Mouse (Mus musculus) fat pad, adult 2 months (tissue): ENCODE results near the gene Cyp4f14.
A peak's percentile ranks its signal among the peaks of the same experiment; 100 is the strongest.

ENCODE experiments used
- DNase-seq: peaks from one replicate; pipeline ENCODE4 v3.0.0-alpha.2; 2011; ENCODE audit warnings: low read depth, low spot score; ENCODE audit errors: extremely low read depth

The Cyp4f14 gene

DNA sequence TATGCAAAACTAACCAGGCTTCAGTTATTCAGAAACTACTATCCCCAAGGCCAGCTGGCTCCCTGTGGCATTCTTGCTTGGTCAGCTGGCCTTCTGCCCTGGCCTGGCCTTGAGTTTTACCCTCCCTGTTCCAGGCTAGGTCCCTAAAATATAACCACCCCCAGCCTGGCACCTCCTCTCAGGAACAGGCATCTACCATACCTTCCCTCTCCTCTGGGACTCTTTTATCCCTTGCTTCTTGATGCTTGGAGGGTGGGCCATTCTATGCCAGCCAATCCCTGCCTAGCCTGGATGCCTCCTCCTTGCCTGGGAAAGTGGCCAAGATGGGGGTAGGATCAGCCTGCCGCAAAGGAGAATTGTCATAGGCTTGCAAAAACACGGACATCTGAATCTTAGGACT, at the start of gene Cyp4f14:
Gene Cyp4f14 (minus strand): TSS at position 212 of the 400 bp plus-strand sequence.
- no peak for DNase-seq

DNA sequence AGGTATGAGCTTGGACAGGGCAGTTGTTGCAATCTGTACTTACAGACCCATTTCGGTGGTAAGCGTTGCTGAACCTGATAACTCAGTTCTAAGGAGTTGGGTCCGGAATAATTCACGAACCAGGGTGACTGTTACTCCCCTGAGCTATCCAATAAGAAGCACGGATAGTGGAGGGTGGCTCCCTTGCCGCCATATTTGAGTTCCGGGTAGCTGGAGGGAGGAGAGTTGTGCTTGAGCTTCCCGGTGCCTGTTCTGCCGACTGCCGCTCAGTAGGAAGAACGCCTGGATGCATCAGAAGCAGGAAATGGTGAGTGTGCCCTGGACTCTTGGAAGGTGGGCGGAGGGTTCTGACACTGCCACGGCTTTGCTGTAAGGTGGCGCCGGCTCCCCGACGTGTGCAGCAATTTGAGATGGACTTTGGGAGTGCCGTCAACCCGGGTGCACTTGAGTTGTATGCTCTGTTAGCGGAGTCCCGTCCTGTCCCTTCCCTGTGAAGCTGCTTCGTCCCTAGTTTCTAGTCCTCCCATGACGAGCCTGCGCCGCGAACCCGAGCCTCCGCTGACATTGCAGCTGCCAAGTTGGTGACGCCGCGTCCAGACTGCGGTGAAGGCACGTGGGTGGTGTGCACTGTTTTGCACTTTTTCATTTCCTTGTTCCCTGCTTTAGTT, 48.6 kb upstream of the Cyp4f14 start, which contains the start of gene Zfp472:
Gene Zfp472 (plus strand): TSS at position 192 of the 668 bp plus-strand sequence.
- DNase-seq: peak; percentile 55

DNA sequence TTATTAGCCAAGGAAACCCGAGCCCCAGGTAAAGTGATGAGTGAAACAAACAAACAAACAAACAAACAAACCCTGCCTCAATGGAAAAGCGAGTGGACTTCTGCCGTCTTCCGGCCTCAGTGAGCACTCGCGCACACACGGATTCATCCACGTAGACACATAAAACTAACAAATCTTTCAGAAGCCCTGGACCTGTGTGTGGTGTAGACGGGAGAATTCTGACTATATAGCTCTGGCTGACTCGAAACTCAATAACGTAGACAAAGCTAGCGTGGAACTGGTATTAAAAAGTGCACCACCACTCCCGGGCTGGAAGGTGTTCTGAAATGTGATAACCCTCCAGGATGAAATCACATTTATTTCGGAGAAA, 48.1 kb upstream of the Cyp4f14 start:
- no peak for DNase-seq

DNA sequence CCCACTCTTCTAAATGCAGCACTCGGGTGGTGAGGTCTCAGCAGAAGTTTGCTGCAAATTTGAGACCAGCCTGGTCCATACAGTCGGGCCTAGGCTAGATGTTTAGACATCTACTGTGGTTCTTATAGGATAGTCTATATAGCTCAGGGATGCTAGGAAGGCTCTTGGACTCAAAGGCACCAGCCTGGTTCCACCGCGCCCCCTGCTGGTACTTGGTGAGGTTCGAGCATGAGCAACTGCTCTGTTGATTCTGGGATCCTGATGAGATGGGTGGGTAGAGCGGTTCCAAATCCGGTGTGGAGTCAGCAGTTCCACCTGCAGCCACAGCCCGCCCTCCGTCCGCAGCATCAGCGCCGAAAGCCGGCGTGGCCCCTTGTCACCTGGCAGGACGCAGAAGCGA, 34.3 kb upstream of the Cyp4f14 start:
- DNase-seq: no peak

DNA sequence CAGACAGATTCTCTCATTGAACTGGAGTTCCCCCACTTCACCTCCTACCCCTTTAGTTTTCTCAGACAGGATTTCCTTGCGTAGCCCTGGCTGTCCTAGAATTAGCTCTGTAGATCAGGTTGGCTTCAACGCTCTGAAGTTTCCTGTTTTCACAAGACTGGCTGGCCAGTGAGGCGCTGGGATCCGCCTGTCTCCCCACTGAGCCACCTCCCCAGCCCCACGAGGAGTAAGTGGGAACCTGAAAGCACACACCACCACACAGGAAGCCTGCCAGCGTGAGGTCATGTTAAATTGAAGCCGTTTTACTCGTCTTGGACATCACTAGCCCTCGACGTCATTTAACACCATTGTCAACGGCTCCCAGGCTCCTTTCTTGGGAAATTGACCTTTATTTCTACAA, 33.9 kb upstream of the Cyp4f14 start:
- no peak for DNase-seq

DNA sequence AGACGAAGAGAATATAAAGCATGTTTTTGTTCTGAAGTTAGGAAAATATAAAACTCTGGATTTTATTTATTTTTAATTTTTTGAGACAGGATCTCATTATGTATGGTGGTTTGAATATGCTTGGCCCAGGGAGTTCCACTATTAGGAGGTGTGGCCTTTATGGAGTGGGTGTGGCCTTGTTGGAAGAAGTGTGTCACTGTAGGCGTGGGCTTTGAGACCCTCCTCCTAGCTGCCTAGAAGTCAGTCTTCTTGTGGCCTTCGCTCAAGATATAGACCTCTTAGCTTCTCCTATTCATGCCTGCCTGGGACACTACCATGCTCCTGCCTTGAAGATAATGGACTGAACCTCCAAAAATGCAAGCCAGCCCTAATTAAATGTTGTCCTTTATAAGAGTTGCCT, 33.0 kb upstream of the Cyp4f14 start:
- no peak for DNase-seq

DNA sequence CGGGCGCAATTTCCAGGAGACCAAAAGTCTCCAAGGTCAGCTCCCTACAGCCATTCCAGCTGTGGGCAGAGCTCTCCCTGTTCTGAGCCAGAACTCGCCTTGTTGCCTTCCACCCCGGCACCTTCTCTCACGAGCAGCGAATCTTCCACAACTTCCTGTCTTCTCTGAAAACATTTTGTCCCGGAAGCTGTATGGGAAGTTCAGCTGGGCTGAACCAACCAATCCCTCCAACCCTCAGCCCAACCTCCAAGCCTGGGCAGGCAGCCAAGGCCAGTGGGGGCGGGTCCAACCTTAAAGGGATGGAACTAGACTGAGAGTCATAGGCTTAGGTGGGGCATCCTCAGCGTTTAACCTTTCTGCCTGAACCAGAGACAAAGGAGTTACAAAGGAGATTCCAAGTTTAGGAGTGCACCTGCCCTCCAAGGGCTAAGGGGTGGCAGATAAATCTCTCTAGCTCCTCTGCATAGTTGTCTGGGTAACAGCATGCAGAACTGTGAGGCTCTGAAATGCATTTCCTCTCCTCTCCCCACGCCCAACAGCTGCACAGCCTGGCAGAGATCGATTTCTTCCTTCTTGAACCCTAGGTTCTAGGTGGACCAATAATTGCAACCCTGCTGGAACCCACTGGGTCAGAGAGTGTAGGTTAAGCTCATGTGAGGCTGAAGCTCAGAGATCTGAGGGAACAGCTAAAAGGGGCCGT, 30.2 kb upstream of the Cyp4f14 start, which contains the start of gene Cyp4f13:
Gene Cyp4f13 (minus strand): TSS at position 188 of the 700 bp plus-strand sequence.
- peak; percentile 37 for DNase-seq

DNA sequence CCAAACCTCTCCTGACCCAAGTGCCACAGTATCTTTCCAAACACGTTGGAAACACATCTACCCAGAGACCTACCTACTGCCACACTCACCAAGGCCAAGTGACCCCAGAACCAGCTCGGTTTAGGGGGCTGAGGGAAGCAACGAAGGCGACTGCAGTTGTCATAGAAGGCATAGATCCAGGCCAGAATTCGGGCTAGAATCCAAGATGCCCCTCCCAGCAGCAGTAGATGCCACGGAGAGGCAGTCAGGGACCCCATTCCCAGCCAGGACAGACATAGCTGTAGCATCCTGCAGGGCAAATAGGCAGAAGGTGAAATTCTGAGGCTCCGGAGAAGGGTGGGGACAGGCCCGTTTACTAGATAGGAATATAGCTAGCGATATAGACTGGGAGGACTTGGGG, 29.6 kb upstream of the Cyp4f14 start:
- DNase-seq: no peak

DNA sequence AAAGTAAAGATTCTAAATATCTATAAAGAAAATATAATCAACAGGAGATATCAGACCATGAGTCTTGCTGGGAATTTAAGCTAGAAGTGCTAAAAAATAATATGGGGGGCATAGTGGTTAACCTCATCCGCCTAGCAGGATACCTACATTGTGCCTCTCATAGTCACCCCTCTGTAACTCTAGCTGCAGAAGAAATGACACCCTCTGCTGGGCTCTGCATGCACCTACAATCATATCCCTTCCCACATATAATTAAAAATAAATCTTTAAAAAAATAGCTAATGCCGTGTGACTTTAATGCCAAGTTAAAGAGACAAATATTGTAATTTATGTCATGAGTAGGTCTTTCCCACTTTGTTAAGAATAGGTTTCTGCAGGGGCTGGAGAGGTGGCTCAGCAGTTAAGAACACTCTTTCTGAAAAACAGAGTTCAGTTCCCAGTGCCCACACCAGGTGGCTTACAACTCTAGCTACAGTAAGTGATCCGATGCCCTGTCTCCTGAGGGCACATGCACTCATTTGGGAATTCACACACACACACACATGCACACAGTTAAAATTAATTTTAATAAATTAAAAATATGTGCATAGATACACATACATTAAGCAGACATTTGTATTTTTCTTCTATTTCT, 27.4 kb upstream of the Cyp4f14 start:
- DNase-seq: no peak

DNA sequence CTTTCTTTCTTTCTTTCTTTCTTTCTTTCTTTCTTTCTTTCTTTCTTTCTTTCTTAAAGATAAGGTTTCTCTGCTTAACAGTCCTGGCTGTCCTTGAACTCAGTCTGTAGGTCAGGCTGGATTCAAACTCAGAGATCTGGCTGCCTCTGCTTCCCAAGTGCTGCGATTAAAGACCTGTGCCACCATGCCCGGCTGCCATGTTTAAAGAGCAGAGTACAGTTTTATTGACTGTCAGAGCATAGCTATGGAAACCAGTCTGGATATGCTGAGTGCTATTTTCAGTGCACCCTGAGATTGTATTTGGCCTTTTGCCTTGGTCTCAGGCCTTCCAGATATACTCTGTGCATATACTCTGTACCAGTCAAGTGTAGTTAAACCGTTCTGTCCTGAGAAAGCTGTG, 26.5 kb upstream of the Cyp4f14 start:
- no peak for DNase-seq

DNA sequence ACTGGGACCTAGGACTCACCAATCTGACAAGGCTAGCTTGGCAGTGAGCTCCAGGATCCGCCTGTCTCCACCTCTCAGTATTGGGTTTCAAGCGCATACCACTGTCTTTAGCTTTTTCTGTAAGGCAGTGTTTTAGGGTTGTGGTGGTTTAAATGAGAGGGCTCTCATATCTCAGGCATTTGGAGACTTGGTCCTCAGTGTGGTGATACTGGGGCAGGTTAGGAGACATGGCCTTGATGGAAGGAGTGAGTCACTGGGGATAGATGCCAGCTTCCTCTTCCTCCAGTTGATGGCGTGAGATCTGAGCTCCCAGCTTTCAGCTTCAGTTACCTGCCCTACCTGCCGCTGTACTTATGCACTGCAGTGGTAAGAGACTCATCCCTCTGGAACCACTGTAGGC, 22.7 kb upstream of the Cyp4f14 start:
- DNase-seq: no peak

DNA sequence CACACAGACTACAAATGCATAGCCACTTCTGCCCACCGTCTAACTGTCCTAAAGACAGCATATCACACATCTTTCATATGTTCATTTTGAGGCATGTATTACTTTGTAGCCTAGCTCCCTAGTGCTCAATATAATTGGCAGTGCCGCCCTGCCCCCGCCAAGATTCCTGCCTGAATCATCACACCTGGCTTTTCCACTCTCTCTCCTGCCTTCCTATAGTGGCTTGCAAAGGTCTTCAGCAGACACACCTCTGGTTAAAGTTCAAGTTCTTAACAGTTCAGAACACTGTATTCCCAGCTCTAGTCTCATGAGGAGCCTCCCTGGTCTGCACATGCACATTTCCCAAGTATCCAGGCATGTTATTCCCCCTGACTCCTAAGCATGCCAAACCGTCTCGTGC, 10.7 kb upstream of the Cyp4f14 start:
- DNase-seq: no peak

DNA sequence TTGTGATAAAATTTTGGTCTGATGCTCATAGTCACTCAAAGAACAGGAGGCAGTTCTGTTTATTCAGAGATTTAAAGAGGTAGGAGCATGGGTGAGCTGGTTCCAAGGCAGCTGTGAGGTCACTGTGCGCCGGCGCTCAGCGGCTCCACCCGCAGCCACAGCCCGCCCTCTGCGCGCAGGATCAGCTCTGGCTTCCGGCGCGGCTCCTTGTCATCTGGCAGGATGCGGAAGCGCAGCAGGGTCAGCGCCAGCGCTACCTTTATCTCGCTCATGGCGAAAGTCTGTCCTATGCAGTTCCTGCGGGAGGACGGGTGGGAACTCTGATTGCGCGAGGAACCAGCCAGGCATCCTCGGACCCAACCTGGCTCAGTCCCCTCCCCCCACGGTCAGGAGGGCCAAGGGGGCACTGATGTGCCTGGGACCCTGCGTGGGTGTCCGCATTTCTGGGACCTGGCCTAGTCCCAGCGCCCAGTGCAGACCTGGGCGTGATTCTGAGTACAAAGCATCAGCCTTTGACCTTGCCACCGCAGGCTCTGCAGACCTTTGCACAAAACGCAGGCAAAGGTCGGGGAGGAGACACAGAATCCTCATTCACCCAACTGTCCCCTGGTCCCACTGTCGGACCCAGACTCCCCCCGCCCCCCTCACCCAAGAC, 7.6 kb upstream of the Cyp4f14 start:
- DNase-seq: no peak

DNA sequence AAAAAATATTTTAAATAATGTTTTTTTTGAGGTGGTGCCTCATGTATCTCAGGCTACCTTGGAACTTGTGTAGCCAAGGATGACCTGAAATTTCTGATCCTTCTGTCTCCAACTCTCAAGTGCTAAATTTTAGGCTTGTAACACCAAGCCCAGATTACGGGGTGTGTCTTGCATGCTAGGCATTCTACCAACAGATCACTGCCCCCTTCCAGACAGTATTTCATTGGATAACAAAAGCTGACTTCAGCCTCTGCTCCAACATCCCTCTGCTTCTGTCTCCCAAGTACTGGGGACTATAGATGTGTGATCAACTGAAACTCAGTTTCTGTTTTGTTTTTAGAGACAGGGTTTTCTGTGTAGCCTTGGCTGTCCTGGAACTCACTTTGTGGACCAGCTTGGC, 6.5 kb upstream of the Cyp4f14 start:
- no peak for DNase-seq

DNA sequence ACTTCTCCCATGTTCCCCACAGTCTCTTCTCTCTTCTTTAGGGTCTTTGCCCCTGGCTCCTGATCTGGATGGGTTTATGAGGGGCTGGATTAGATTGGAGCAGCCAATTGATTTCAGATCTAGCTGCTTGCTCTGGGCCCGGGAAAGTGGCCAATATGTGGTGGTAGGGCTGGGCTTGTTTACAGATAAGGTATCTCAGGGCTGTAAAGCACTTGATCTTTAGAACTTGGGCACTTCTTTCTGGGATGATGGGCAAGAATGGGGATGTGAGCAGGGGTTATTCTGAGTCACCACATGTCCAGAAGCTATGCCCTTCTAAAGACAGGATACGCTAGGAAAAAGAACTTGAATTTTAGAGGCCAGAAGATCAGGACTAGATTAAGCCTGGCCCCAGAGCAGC, 2.0 kb upstream of the Cyp4f14 start:
- no peak for DNase-seq

DNA sequence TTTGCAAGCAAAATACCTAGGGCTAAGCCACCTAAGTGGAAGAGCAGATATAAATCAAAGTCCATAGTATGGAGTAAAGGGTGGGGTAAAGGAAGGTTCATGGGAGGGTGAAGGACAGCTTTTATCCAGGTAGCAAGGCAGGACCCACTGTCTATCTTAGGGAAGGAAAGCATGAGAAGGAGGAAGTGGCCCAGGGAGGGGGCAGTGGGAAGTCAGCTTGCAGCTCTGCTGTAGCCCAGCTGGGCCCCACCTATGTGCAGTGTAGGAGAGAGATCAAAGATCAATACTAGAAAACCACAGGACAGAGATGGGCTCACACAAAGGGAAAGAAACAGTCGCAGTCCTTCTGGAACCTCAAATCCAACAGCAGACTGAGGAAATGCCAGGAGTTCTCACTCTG, 1.1 kb downstream of the Cyp4f14 start:
- DNase-seq: no peak

DNA sequence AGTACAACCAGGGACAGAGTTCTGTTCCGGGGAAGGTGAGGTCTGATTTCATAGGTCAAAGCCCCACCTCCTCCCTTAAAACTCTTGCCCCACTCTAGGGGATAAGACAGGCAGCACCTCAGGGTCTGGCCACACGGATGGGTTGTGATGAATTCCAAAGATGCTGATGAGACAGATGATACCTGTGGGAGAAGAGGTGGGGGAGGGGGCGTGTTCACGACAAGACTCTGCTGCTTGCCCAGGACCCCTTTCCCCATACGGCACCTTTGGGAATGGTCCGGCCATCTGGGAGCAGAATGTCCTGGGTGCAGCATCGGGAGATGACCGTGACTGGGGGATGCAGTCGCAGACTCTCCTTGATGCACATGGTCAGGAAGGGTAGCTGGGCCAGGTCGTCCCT, 11.0 kb downstream of the Cyp4f14 start:
- no peak for DNase-seq

DNA sequence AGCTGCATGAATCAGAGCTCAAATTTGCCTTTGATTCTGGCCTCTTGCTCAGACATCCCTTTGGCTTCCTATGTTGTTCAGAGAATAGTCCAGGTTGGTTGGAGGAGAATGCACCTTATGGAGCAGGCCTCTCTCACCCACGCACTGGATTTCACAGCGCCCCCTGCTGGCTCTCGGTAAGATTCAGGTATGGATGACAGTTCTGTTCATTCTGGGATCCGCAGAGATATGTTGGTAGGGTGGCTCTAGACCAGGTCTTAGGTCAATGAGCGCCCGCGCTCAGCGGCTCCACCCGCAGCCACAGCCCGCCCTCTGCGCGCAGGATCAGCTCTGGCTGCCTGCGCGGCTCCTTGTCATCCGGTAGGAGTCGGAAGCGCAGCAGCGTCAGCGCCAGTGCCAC, 11.9 kb downstream of the Cyp4f14 start:
- no peak for DNase-seq

DNA sequence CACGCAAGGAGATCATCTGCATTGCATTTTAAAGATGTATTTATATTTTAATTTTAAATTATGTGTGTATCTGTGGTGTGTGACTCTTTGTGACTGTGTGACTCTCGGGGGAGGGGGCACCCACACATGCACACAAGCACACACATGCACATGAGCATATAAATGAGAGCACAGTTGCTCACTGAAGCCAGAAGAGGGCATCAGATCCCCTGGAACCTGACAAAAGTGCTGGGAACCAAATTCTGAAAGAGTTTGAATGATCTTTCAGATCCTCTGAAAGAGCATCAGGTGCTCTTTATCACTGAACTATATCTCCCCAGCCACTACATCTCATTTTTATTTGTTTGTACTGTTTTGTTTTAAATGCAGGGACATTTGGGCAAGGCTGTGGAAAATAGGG, 12.7 kb downstream of the Cyp4f14 start:
- DNase-seq: no peak

DNA sequence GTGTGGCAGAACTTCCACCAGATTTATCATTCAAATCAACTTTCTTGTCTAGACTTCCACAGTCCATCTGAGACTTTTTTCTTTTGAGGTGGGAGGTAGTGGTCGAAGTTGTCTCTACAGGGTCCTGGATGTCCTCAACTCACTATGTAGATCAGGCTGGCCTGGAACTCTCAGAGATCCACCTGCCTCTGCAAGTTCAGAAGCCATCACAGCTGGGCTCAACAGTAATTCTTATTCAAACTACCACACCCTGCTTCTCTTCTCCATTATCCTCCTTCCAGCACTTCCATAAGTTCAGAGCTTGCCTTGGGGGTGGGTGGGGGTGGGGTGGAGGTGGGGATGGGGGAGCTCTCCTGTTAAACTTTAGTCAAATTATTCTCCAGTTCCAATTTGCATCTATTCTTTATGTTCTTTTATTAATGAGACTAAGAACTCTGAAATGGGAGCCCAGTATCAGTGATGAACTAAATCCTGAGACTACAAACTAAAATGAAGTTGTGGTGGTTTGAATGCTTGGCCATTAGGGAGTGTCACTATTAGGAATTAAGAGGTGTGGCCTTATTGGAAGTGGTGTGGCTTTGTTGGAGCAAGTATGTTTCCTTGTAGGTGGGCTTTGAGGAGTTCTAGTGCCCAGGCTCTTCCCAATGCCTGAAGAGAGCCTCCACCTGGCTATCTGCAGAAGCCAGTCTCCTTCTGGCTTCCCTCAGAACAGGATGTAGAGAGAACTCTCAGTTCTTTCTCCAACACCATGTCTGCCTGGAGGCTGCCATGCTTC, 15.2 kb downstream of the Cyp4f14 start:
- DNase-seq: no peak

DNA sequence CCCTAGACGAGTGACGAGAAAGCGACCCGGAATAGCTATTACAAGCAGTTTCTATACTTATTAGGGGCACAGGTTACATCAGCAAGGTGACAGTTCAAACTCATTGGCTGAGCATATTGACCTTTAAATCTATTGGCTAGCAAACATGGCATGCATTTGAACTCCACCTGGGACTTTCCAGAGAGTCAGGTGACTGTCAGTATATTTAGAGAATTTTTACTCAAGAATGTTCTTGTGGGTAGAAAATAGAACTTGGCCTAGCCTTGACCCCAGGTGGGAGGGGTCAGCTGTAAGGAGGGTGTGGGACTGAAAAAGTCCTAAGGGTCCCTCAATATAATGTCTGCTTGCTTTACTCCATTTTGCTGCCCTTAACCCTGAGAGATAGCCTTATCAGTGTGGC, 21.7 kb downstream of the Cyp4f14 start:
- no peak for DNase-seq
